Mouse (Mus musculus) bone marrow macrophage, adult 2 months (primary cell): Measurements from ENCODE around the gene Vps26c.

Experiments used
- CTCF ChIP-seq: IDR thresholded peaks from 2 replicates; pipeline ENCODE4 v1.5.1; 2012; ENCODE audit warnings: low read depth, mild to moderate bottlenecking, low read length, moderate library complexity
- POLR2A ChIP-seq: IDR thresholded peaks from 2 replicates; pipeline ENCODE4 v1.6.1; 2012; ENCODE audit warnings: mild to moderate bottlenecking, low read depth, low read length, borderline replicate concordance

DNA sequence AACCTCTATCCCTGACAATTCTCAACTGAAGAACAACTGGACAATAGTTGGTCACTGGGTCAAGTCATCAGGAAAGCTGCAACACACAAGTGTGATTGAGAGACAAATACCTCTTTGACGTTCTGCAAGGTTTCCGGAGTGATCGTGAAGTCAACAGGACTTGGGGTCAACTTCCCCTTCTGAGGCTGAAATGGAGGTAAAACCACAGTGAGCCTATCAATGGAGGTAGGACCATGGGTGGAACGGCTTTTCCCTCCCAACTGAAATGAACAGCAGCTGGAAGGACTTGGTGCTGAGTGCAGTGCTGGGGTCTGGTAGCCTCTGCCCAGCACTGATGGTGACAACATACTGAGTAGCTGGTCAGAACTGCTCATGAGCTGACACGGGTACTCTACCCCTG lies 22.4 kb downstream of the Vps26c start:
- TF ChIP-seq CTCF = no peak
- TF ChIP-seq POLR2A = no peak
